Mouse (Mus musculus) lung, postnatal 36 days (tissue): ENCODE data around the gene Mrs2.
"Not testable (repeated sequence)": the region's sequence is repeated elsewhere in the genome, so short reads cannot be mapped to it uniquely, and the experiment has no call there.

Source experiments
- DNase-seq: peaks from one replicate; pipeline ENCODE4 v3.0.0; 2022; ENCODE audit warnings: mixed read lengths

Gene Mrs2

GRCm38 (mm10) chr13:24977820-24978342 lies 42.3 kb downstream of the Mrs2 start:
- no peak for DNase-seq

DNA sequence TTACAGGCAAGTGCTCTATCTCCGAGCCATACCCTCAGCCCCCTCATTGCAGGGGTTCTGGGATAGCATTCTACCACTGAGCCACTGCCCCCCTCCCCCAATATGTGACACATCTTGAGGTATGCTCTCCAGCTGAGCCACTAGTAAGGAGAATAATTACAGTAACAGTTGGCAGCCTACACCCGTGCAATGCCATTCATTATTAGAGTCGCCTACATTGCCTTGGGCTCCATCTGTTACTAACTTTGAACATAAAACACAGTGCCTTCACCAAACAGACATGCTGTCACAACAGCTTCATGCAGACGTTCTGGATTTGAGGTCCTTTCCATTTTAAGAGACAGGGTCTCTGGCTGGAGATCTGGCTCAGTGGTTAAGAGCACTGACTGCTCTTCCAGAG lies 43.8 kb downstream of the Mrs2 start:
- no peak for DNase-seq

GRCm38 (mm10) chr13:24971776-24972175 lies 48.4 kb downstream of the Mrs2 start:
- DNase-seq: not testable (repeated sequence)

GRCm38 (mm10) chr13:24965846-24966201 lies 54.4 kb downstream of the Mrs2 start:
- no peak for DNase-seq

DNA sequence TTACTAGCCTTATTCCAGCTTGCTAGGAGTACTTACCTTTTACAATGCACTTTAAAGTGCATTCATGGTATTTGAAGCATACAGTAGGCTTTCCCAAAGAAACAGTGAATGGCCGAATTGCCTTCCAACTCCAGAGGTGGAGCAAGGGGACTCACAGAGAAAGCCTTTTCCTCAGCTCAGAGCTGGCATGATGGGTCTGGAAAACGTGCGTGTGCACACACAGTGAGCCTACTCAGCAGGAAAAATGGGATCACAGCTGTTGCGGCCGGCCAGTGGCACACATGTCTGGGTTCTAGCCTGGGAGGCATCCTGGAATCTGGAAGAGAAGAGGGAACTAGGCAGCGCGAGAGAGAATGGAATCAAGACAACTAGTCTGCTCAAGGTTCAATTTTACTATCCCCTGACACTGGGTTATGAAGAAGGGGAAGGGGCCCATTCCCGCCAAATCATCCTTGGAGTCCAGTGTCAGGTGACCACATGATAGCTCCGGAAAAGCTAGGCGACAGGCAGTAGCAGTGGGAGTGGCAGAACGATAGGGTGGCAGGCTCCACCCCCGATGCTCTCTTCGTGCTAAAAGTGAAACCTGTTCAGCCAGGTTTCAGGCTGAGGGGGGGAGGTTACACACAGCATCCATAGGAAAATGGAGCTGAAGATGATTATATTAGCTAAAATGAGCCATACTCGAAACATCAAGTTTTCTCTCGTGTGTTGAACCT lies 54.9 kb downstream of the Mrs2 start:
- peak; percentile 30 for DNase-seq

GRCm38 (mm10) chr13:24962119-24962518 lies 58.1 kb downstream of the Mrs2 start:
- DNase-seq: no peak

GRCm38 (mm10) chr13:24960084-24960483 lies 60.1 kb downstream of the Mrs2 start:
- no peak for DNase-seq

- no peak for DNase-seq
These were observed 61.5 kb downstream of the Mrs2 start for GRCm38 (mm10) chr13:24958671-24959070.

DNA sequence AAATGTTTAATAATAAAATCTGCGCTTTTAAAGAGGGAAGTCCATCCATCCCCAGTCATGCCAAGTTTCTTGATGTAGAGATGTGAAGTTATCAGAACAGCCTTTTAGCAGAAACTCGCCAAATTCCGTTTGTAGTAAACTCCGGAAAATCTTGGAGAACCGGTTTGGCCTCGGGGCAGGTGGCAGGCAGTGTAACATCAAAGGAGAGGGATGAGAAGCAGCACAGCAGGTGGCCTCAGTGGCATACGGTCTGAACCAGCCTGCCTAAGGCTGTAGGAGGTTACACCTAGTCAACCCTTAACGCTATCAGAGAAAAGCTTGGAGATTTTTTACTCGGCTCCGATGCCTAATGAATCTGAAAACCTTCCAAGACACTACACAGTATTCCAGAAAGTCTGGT lies 64.7 kb downstream of the Mrs2 start:
- DNase-seq: no peak

GRCm38 (mm10) chr13:24955091-24955490 lies 65.1 kb downstream of the Mrs2 start:
- no peak for DNase-seq

DNA sequence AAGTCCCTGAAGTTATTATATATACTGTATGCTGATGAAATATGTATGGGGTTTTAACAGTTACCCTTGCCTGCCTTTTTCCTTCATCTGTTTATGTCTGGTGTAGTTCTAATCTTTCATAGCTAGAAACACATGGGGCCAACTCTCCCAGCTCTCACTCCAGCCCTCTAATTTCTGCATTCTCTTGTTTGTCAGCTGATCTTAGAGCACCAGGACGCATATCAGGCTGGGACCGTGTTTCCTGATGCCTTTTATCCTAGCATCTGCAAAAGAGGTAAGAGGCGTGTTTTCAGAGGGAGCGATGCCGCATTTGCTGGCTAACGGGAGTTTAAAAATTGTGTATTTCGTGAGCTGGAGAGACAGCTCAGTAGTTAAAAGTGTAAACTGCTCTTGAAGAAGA lies 67.5 kb downstream of the Mrs2 start:
- no peak for DNase-seq

GRCm38 (mm10) chr13:24948870-24949269 lies 71.3 kb downstream of the Mrs2 start:
- DNase-seq: no peak

- no peak for DNase-seq
These were observed 73.0 kb downstream of the Mrs2 start for GRCm38 (mm10) chr13:24947158-24947557.

DNA sequence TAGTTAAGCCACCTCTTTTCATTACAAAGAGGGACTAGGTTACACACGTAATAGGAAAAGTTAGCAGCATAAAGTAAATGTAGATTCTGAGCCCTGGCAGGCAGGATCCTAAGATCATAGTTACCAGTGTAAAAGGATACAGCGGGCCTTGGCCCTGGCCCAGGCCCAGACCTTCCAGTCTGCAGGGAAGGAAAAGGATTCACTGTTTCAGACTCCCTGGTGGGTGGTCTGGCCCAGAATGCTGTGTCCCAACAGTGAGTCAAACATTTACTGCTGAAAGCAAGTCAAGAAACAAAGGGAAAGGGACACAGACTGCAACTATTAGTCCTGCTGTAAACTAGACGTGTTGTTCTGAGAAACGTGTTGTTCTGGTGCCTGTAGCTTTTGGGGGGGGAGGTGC lies 74.6 kb downstream of the Mrs2 start:
- no peak for DNase-seq

GRCm38 (mm10) chr13:24943303-24943702 lies 76.9 kb downstream of the Mrs2 start:
- DNase-seq: no peak

DNA sequence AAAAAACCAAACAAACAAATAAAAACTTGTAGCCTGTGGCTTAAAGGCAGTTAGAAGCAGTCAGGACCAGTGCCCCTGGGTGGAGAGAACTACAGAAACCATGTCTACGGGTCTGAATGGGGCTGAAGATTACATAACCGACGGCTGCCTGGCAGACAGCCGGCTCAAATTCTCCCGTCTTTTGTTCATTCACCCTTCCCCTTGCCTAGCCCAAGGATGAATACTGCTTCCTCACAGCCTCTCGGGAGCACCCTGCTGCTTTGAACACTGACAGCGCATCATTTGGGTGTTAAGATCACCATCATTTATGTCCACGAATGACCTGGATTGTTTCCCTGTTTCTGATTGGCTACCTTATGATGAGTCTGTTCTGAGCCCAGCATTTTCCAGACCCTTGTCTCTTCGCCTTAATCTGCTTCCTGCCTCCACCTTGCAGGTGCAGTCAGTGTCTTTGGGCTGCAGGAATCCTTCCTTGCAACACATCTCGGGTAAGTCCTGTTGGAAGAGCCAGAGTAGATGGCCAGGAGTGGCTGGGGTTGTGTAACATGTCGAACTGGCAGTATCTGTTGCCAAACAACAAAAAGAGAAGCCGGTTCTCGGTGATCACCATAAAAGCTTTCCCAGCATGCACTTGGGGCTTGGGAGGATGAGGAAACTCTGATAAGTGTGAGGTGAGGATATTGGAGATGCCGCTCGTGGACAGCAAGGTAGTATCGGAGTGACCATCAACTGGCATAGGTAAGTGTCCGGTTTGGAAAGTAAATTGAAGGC lies 77.5 kb downstream of the Mrs2 start, which contains the start of gene Gpld1:
Gene Gpld1, plus strand, starts transcription at position 641 of the 771 bp plus-strand sequence.
- DNase-seq: no peak

- DNase-seq: no peak
These were observed 80.7 kb downstream of the Mrs2 start for GRCm38 (mm10) chr13:24939472-24939871.

DNA sequence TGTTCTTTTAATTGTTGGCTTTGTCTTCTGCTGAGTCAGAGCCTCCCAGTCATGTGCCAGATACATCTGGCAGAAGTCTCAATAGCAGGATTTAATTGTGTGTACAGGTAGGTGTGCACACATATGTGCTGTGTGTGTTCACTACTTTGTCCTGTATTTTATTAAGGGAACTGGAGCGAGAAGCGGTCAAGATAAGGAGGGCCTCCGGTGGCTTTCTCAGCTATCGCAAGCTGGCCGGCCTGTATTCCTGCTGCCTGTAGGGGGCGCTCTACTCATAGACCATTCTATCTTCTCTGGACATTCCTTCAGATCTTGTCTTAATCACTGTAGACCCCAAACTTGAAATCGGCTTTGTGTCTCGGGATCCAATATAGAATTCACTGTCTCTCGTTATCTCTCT lies 81.5 kb downstream of the Mrs2 start:
- peak; percentile 90 for DNase-seq

GRCm38 (mm10) chr13:24937839-24938166 lies 82.4 kb downstream of the Mrs2 start:
- no peak for DNase-seq
